In the genomic region with DNA sequence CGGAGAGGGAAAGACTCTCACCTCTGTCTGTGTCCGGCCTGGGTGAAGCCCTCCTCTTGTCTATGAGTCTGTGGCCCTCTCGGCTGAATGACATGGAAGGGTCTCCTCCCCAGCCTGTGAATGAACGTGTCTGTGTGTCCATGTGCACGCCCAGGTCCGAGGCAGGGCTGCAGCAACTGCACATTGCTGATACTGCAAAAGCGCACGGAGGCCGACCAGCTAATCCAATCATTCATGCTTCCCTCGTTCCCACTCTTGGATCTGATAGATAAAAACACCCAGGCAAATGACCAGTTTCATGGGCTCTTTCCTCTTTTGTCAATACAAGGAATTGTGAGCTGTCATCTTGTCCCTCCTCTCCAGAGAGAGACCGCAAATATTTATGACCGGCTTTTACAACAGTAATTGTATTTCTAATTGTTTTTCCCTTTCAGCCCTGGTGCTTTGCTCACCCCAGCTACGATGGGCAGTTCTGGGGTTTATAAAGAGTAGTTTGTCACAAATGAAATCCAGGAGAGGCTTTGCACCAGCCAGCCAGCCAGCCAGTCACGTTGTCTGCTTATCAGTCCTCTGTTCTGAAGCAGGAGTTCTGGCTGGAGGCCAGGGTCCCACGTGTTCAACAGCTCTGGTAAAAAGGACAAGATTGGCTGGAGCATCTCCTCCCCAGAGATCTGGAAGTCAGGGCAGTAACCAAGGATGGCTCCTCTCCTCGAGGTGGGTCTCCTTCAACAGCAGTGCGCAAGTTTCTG, we compare ENCODE assay signal across 9 mouse cellular contexts.
DNase-seq lines count a peak whose midpoint lies in the region; ATAC-seq lines count a peak whose summit lies in the region.
"Had no signal": no experiment of that assay in that cellular context is flagged by ENCODE, and none has a peak within 500 bp of the region (broad histone marks: within the 10 kb centered on the region; RNA-seq: fewer than 3 reads in every experiment).

No protein-coding gene starts in this region.

- DNase-seq in kidney, postnatal 10 days, result peak; percentile 43
- peak; percentile 30 for DNase-seq in urinary bladder, postnatal 14 days (ENCODE audit: low spot score)
- DNase-seq in urinary bladder, postnatal 25 days (ENCODE audit: low spot score), result no peak
- peak; percentile 33 to 53 for DNase-seq in heart, adult 9 months (ENCODE audit: low spot score in 2 of 2)
- DNase-seq in midbrain, embryonic 14.5 days, result peak; percentile 78
- no peak for DNase-seq in c-Kit-positive CD71-positive TER-119-positive erythroid progenitor cells, embryonic 14.5 days (ENCODE audit: low spot score)

- H3K27ac ChIP-seq in kidney, embryonic 16.5 days (ENCODE audit: low read length), result no peak overlapping the region
- no peak overlapping the region for H3K27ac ChIP-seq in midbrain, embryonic 14.5 days (replicated peaks; ENCODE audit: low read depth, low read length)
- H3K27ac ChIP-seq: limb, embryonic 13.5 days had no signal

- 48% methylated on average over 17 of the region's 17 CpGs for WGBS in kidney, embryonic 16.5 days
- WGBS in midbrain, embryonic 14.5 days, result 38% methylated on average over 17 of the region's 17 CpGs

- no peaks in the 10 kb centered on the region; the same call in 1 of the 2 replicates for H3K9me3 ChIP-seq in kidney, embryonic 16.5 days (ENCODE audit: low read length)
- no peaks in the 10 kb centered on the region for H3K9me3 ChIP-seq in midbrain, embryonic 14.5 days (ENCODE audit: control insufficient read depth, low read length)

- no peak overlapping the region for H3K9ac ChIP-seq in kidney, embryonic 16.5 days (replicated peaks; ENCODE audit: low read length)
- no peak overlapping the region for H3K9ac ChIP-seq in midbrain, embryonic 14.5 days (replicated peaks; ENCODE audit: low read length)
- H3K9ac ChIP-seq: limb, embryonic 13.5 days had no signal

- H3K4me3 ChIP-seq in kidney, embryonic 16.5 days (ENCODE audit: low read length), result no peak overlapping the region
- H3K4me3 ChIP-seq in midbrain, embryonic 14.5 days (replicated peaks; ENCODE audit: low read depth, low read length), result no peak overlapping the region
- H3K4me3 ChIP-seq: limb, embryonic 13.5 days had no signal

- no peaks in the 10 kb centered on the region for H3K27me3 ChIP-seq in kidney, embryonic 16.5 days (ENCODE audit: insufficient read depth, low read length)
- H3K27me3 ChIP-seq in midbrain, embryonic 14.5 days (ENCODE audit: control insufficient read depth, insufficient read depth, low read length), result no peaks in the 10 kb centered on the region

- no peak for ATAC-seq in kidney, embryonic 16.5 days (ENCODE audit: low FRiP score, low TSS enrichment)
- ATAC-seq in midbrain, embryonic 14.5 days (ENCODE audit: low FRiP score, low TSS enrichment), result no peak
- ATAC-seq in erythroblast, adult 5-6 weeks (replicated peaks; ENCODE audit: low FRiP score, poor library complexity, severe bottlenecking), result no peak

- H3K36me3 ChIP-seq in kidney, embryonic 16.5 days (ENCODE audit: insufficient read depth, low read length), result no peaks in the 10 kb centered on the region
- no peaks in the 10 kb centered on the region for H3K36me3 ChIP-seq in midbrain, embryonic 14.5 days (ENCODE audit: control insufficient read depth, insufficient read depth, low read length)
- H3K36me3 ChIP-seq: limb, embryonic 13.5 days had no signal

- H3K4me1 ChIP-seq in kidney, embryonic 16.5 days (ENCODE audit: insufficient read depth, low read length), result no peaks in the 10 kb centered on the region
- H3K4me1 ChIP-seq in midbrain, embryonic 14.5 days (ENCODE audit: control insufficient read depth, insufficient read depth, low read length), result peaks cover 14% of the 10 kb centered on the region; the same call in 1 of the 2 replicates

- no peak overlapping the region for H3K4me2 ChIP-seq in kidney, embryonic 16.5 days (replicated peaks; ENCODE audit: low read depth, low read length)
- peak overlapping the region; percentile 3; the same call in 1 of the 2 replicates for H3K4me2 ChIP-seq in midbrain, embryonic 14.5 days (ENCODE audit: low read length)
- H3K4me2 ChIP-seq: limb, embryonic 13.5 days had no signal

Comparison
In these comparisons a context has a peak if more than half of its experiments do, and no peak if none do; other contexts are left out.
1. DNase-seq: peak in kidney, postnatal 10 days (single experiment), urinary bladder, postnatal 14 days (single experiment), heart, adult 9 months (2 of 2) and midbrain, embryonic 14.5 days (single experiment); none in urinary bladder, postnatal 25 days (single experiment) and c-Kit-positive CD71-positive TER-119-positive erythroid progenitor cells, embryonic 14.5 days (single experiment).